Mouse (Mus musculus): ENCODE results near the gene Camta1.

- TF ChIP-seq CTCF (conservative IDR thresholded peaks at IDR 0.05; ENCODE audit: low read length) (no peak), POU5F1 (IDR thresholded peaks at IDR 0.05; ENCODE audit: borderline replicate concordance, low read length) (no peak), NANOG (IDR thresholded peaks at IDR 0.05; ENCODE audit: borderline replicate concordance, low read length) (no peak)
Measured at GRCm38 (mm10) chr4:150889273-150889954, 972.3 kb downstream of the Camta1 start.
